Comparison of ENCODE assay signal across 9 mouse cellular contexts in genomic region chr1:168383832-168384593, GRCm38 (mm10). TPM values are rescaled to one million over a fixed set of nuclear protein-coding genes. Genes with fewer than 3 reads are reported as not detected.
DNase-seq lines count a peak whose midpoint lies in the region; ATAC-seq and TF ChIP-seq lines count a peak whose summit lies in the region.
"Had no signal": no experiment of that assay in that cellular context is flagged by ENCODE, and none has a peak within 500 bp of the region (broad histone marks: within the 10 kb centered on the region; RNA-seq: fewer than 3 reads in every experiment).

No protein-coding gene starts in this region.

- H3K27me3 ChIP-seq in intestine, embryonic 14.5 days (replicated peaks; ENCODE audit: control insufficient read depth, insufficient read depth, low read length): no peaks in the 10 kb centered on the region
- no peaks in the 10 kb centered on the region for H3K27me3 ChIP-seq in intestine, postnatal 0 days (replicated peaks; ENCODE audit: control insufficient read depth, insufficient read depth, low read length)
- H3K27me3 ChIP-seq in embryonic facial prominence, embryonic 15.5 days: no peaks in the 10 kb centered on the region
- H3K27me3 ChIP-seq in midbrain, embryonic 16.5 days (ENCODE audit: control insufficient read depth, insufficient read depth, low read depth, low read length): no peaks in the 10 kb centered on the region

- H3K4me2 ChIP-seq in intestine, embryonic 14.5 days (ENCODE audit: low read length): no peak overlapping the region
- H3K4me2 ChIP-seq in intestine, postnatal 0 days (replicated peaks; ENCODE audit: low read depth): no peak overlapping the region
- no peak overlapping the region for H3K4me2 ChIP-seq in embryonic facial prominence, embryonic 15.5 days (replicated peaks)
- H3K4me2 ChIP-seq in midbrain, embryonic 16.5 days (ENCODE audit: low read length): no peak overlapping the region

- no peak for TF ChIP-seq CTCF in intestine, postnatal 0 days (IDR thresholded peaks at IDR 0.05; ENCODE audit: low read depth)

- H3K4me3 ChIP-seq in intestine, embryonic 14.5 days (ENCODE audit: low read depth, low read length): no peak overlapping the region
- no peak overlapping the region for H3K4me3 ChIP-seq in intestine, postnatal 0 days (ENCODE audit: low read depth, low read length)
- no peak overlapping the region for H3K4me3 ChIP-seq in embryonic facial prominence, embryonic 15.5 days (replicated peaks)
- H3K4me3 ChIP-seq in midbrain, embryonic 16.5 days (ENCODE audit: low read depth, low read length): no peak overlapping the region

- WGBS in intestine, embryonic 14.5 days: 55% methylated on average over 5 of the region's 5 CpGs
- 72% methylated on average over 5 of the region's 5 CpGs for WGBS in intestine, postnatal 0 days
- 57% methylated on average over 5 of the region's 5 CpGs for WGBS in embryonic facial prominence, embryonic 15.5 days
- 31% methylated on average over 5 of the region's 5 CpGs for WGBS in midbrain, embryonic 16.5 days

- H3K27ac ChIP-seq in intestine, embryonic 14.5 days (ENCODE audit: low read depth): peak overlapping the region; percentile 43; the same call in 1 of the 2 replicates
- H3K27ac ChIP-seq in intestine, postnatal 0 days (ENCODE audit: low read depth, low read length): no peak overlapping the region
- H3K27ac ChIP-seq in embryonic facial prominence, embryonic 15.5 days (replicated peaks): peak overlapping the region; percentile 49
- peak overlapping the region; percentile 30 for H3K27ac ChIP-seq in midbrain, embryonic 16.5 days (ENCODE audit: low read length)

- peaks cover 70% of the 10 kb centered on the region for H3K4me1 ChIP-seq in intestine, embryonic 14.5 days (replicated peaks; ENCODE audit: control insufficient read depth, insufficient read depth, low read length)
- H3K4me1 ChIP-seq in intestine, postnatal 0 days (replicated peaks; ENCODE audit: control insufficient read depth, insufficient read depth, low read length): peaks cover 3% of the 10 kb centered on the region
- peaks cover 65% of the 10 kb centered on the region for H3K4me1 ChIP-seq in embryonic facial prominence, embryonic 15.5 days
- H3K4me1 ChIP-seq in midbrain, embryonic 16.5 days (ENCODE audit: control insufficient read depth, insufficient read depth, low read length): peaks cover 74% of the 10 kb centered on the region

- no peak overlapping the region for H3K9ac ChIP-seq in intestine, embryonic 14.5 days (ENCODE audit: low read length)
- no peak overlapping the region for H3K9ac ChIP-seq in intestine, postnatal 0 days (ENCODE audit: low read depth, low read length)
- H3K9ac ChIP-seq in embryonic facial prominence, embryonic 15.5 days: no peak overlapping the region
- H3K9ac ChIP-seq in midbrain, embryonic 16.5 days (ENCODE audit: low read depth, low read length): no peak overlapping the region

- H3K9me3 ChIP-seq in intestine, embryonic 14.5 days (ENCODE audit: control insufficient read depth, low read length): no peaks in the 10 kb centered on the region
- no peaks in the 10 kb centered on the region for H3K9me3 ChIP-seq in intestine, postnatal 0 days (ENCODE audit: control insufficient read depth)
- no peaks in the 10 kb centered on the region for H3K9me3 ChIP-seq in embryonic facial prominence, embryonic 15.5 days (replicated peaks)
- H3K9me3 ChIP-seq in midbrain, embryonic 16.5 days (replicated peaks; ENCODE audit: control insufficient read depth, low read length, poor library complexity, severe bottlenecking): no peaks in the 10 kb centered on the region

- ATAC-seq in intestine, embryonic 14.5 days (replicated peaks; ENCODE audit: low FRiP score, low TSS enrichment, low read depth): no peak
- no peak for ATAC-seq in intestine, postnatal 0 days
- ATAC-seq in embryonic facial prominence, embryonic 15.5 days (ENCODE audit: insufficient number of reproducible peaks, low FRiP score, low TSS enrichment, low read depth): peak; percentile 31; the same call in 1 of the 2 replicates
- peak; percentile 29; the same call in 1 of the 2 replicates for ATAC-seq in midbrain, embryonic 16.5 days

- H3K36me3 ChIP-seq in intestine, embryonic 14.5 days (ENCODE audit: control insufficient read depth, insufficient read depth, low read length): peaks cover 2% of the 10 kb centered on the region; the same call in 1 of the 2 replicates
- no peaks in the 10 kb centered on the region for H3K36me3 ChIP-seq in intestine, postnatal 0 days (ENCODE audit: control insufficient read depth, insufficient read depth)
- no peaks in the 10 kb centered on the region for H3K36me3 ChIP-seq in embryonic facial prominence, embryonic 15.5 days
- no peaks in the 10 kb centered on the region for H3K36me3 ChIP-seq in midbrain, embryonic 16.5 days (ENCODE audit: control insufficient read depth, insufficient read depth, low read length)

- DNase-seq in intestine, embryonic 14.5 days (ENCODE audit: low spot score): no peak
- peak; percentile 62 for DNase-seq in kidney, adult 18-20 months
- no peak for DNase-seq in cerebellum, postnatal 4 days (ENCODE audit: low spot score in 2 of 2)
- DNase-seq in testis, postnatal 14 days (ENCODE audit: low spot score): no peak
- DNase-seq in cerebellum, adult 9-10 months: no peak
- DNase-seq: lung, adult 18-20 months had no signal

RNA-seq across cellular contexts. Expression of gene Pbx1, which starts 48.1 kb away (rescaled TPM):
- polyA plus RNA-seq in intestine, embryonic 14.5 days (2014; fragmentation: Nextera tagmentation; extraction: Ambion mirVana): 37.3 and 42.3 TPM in 2 replicates
- polyA plus RNA-seq in intestine, postnatal 0 days (2015; fragmentation: Nextera tagmentation; extraction: Ambion mirVana): 9.8 and 11.4 TPM in 2 replicates
- polyA plus RNA-seq in embryonic facial prominence, embryonic 15.5 days (2015; fragmentation: Nextera tagmentation; extraction: Ambion mirVana): 29.5 and 33.3 TPM in 2 replicates
- 71.8 and 77.8 TPM in 2 replicates for polyA plus RNA-seq in midbrain, embryonic 16.5 days (2015; fragmentation: Nextera tagmentation; extraction: Ambion mirVana)

Comparison
In these comparisons a context has a peak if more than half of its experiments do, and no peak if none do; other contexts are left out.
1. ATAC-seq: peak in embryonic facial prominence, embryonic 15.5 days (single experiment) and midbrain, embryonic 16.5 days (single experiment); none in intestine, embryonic 14.5 days (single experiment) and intestine, postnatal 0 days (single experiment).